Mouse (Mus musculus): ENCODE data around the gene Aloxe3.

Gene Aloxe3

GRCm38 (mm10) chr11:69121741-69122335 is 3.9 kb upstream of the Aloxe3 start:
- in situ Hi-C loops (cut with MboI, MseI), result loop anchor here (5.0 to 25.0 kb wide), 3 partner anchors 60 to 1115 kb away; partner anchors contain the start of genes 0610010K14Rik, Bcl6b, Gm21988 and Rnasek

DNA sequence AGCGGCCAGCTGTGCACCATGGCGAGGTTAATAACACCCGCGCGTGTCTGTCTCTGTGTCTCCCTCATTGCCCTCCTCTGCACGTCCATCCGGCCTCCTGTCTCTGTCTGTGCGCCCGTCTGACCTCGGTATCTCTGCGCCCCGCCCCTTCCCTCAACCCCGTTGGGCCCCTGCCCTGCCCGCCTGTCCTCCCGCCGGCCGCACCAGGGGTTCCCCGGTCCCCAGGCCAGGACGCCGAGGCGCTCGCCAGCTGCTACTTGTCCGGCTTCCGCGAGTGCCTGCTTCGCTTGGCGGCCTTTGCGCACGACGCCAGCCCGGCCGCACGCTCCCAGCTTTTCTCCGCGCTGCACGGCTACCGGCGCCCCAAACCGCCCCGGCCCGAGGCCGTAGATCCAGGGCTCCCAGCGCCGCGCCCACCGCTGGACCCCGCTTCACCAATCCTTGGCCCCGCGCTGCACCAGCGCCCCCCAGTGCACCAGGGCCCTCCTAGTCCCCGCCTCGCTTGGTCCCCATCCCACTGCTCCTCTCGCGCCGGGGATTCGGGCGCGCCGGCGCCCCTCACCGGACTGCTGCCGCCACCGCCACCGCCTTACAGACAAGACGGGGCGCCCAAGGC is 3.3 kb upstream of the Aloxe3 start, which contains the start of gene 9130213A22Rik:
Gene 9130213A22Rik, minus strand, starts transcription at position 254 of the 616 bp plus-strand sequence.
- in situ Hi-C loops (cut with MboI, MseI), result loop anchor here (5.0 to 25.0 kb wide), 3 partner anchors 60 to 1115 kb away; partner anchors contain the start of genes 0610010K14Rik, Bcl6b, Gm21988 and Rnasek

DNA sequence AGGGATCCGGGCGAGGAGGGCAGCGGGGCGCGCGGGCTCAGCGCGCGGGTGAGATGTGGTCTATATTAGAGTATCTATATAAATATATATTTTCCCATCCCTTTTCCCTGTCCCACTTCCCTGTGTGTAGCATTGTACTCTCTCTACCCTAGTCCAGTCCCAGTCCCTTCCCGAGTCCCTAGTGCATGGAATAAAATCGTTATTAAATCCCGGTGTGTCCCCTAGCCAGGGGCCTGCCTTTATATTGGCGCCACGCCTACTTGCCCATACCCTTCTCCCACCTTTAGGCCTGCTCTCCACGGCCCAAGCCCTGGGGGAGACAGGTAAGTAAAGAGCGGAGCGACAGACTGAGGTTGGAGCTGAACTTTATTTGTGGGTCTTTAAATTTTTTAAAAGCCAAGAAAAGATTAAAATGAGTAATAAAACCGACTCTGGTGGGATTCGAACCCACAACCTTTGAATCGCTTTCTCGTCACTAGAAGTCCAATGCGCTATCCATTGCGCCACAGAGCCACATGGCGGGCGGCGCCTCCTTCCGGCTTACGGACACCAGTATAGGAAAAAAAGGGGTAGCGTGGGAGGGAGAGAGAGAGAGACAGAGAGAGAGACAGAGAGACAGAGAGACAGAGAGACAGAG is 2.5 kb upstream of the Aloxe3 start:
- in situ Hi-C loops (cut with MboI, MseI), result loop anchor here (5.0 to 25.0 kb wide), 3 partner anchors 61 to 1114 kb away; partner anchors contain the start of genes 0610010K14Rik, Bcl6b, Gm21988 and Rnasek

- in situ Hi-C loops (cut with MboI, MseI), result loop anchor here (5.0 to 25.0 kb wide), 3 partner anchors 62 to 1113 kb away; partner anchors contain the start of genes 0610010K14Rik, Bcl6b, Gm21988 and Rnasek
Measured at GRCm38 (mm10) chr11:69123693-69124497, 1.8 kb upstream of the Aloxe3 start.

- in situ Hi-C loops (cut with MboI, MseI), result loop anchor here (5.0 to 25.0 kb wide), 3 partner anchors 62 to 1113 kb away; partner anchors contain the start of genes 0610010K14Rik, Bcl6b, Gm21988 and Rnasek
Measured at GRCm38 (mm10) chr11:69124498-69124847, 1.2 kb upstream of the Aloxe3 start.

GRCm38 (mm10) chr11:69125041-69125851 is 450 bp upstream of the Aloxe3 start:
- in situ Hi-C loops (cut with MboI, MseI), result loop anchor here (10.0 kb wide), 1 partner anchor 920 kb away; no protein-coding TSS in a partner anchor

DNA sequence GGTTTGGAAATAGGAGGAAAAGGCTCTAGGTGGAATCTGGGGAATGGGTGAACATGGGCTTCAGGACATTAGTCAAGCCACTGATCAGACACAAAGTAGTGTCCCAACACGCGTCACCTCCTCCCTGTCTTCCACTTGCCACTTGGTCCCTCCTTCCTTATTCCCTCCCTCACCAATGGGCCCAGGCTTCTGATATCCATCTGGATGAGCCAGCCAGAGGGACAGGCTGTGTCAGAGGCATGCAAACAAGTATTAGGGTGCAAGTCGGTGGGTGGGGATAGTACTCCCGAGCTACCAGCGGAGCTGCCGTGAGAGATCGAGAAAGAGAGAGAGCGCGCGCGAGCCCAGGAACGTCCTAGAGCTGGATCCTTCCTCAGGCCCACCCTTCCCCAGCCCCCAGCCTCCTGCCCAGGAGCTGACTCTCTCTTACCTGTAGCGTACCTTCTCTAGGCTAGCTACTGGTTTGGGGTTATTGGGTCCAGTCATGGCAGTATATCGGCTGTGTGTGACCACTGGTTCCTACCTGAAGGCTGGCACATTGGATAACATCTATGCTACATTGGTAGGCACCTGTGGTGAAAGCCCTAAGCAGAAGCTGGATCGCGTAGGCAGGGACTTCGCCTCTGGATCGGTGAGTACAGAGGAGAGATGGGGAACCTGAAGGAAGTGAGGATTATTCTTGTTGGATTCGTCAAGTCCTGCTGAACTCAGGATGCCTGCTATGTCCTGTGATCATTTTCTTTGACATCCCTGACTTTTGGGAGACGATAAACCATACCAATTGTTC is 416 bp downstream of the Aloxe3 start:
- in situ Hi-C loops (cut with MboI, MseI), result loop anchor here (10.0 kb wide), 1 partner anchor 921 kb away; no protein-coding TSS in a partner anchor

GRCm38 (mm10) chr11:69126706-69127095 is 1.0 kb downstream of the Aloxe3 start:
- in situ Hi-C loops (cut with MboI, MseI), result loop anchor here (10.0 kb wide), 1 partner anchor 922 kb away; no protein-coding TSS in a partner anchor

- in situ Hi-C loops (cut with MboI, MseI), result loop anchor here (10.0 kb wide), 1 partner anchor 924 kb away; no protein-coding TSS in a partner anchor
Measured at GRCm38 (mm10) chr11:69128426-69129122, 2.9 kb downstream of the Aloxe3 start.

GRCm38 (mm10) chr11:69133566-69133922 is 7.8 kb downstream of the Aloxe3 start:
- in situ Hi-C loops (cut with MboI, MseI), result no loop called here

GRCm38 (mm10) chr11:69133923-69134621 is 8.4 kb downstream of the Aloxe3 start:
- in situ Hi-C loops (cut with MboI, MseI), result no loop called here

DNA sequence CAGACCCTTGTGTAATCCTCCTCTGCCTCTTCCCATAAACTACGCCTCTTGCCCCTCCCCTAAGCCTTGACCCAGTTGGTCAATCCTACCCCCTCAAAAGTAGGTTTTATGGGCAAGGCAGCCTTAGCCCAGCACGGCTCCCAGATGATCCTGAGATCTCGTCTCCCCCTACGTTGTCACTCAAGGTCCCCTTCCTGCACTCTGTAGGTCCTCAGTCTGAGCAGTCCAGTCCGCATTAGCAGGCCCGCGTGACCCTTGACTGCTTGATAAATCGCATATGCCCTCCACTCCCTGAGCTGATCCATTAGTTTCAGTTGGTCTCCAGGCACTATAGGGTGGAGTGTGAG is 8.9 kb downstream of the Aloxe3 start:
- in situ Hi-C loops (cut with MboI, MseI), result no loop called here

DNA sequence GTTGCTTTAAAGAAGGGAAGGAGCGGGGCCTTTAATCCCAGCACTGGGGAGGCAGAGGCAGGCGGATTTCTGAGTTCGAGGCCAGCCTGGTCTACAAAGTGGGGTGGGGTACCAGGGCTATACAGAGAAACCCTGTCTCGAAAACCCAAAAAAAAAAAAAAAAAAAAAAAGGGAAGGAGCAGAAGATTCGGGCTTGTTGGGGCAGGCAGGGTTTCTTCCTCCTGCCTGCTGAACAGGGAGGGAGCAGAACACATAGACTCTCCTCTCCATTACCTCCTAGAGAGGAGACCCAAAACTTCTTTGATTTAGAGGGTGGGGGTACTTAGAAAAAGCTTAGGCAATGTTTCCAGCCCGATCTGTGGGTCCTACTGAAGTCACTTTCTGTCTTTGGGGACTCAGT is 9.7 kb downstream of the Aloxe3 start:
- in situ Hi-C loops (cut with MboI, MseI), result no loop called here

DNA sequence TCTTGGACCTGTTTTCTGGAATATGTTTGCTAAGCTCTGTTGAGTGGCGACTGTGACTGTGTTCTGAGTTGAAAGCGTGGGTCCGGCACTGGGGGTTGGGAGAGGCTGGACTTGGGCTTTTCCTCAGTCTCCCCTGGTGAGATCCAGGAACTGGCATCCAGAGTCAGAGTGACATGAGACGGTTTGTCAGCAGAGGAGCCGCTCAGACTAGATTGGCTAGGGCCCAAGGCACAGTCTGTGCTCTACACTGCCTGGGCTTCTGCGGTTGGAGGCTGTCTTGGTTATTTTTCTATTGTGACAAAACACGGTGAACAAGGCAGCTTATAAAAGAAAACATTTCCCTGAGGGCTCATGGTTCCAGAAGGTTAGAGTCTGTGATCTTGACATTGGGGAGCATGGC is 21.9 kb downstream of the Aloxe3 start:
- in situ Hi-C loops (cut with MboI, MseI), result no loop called here

GRCm38 (mm10) chr11:69148451-69148960 is 22.8 kb downstream of the Aloxe3 start:
- in situ Hi-C loops (cut with MboI, MseI), result no loop called here

- in situ Hi-C loops (cut with MboI, MseI), result no loop called here
Measured at GRCm38 (mm10) chr11:69149728-69150127, 24.0 kb downstream of the Aloxe3 start.

DNA sequence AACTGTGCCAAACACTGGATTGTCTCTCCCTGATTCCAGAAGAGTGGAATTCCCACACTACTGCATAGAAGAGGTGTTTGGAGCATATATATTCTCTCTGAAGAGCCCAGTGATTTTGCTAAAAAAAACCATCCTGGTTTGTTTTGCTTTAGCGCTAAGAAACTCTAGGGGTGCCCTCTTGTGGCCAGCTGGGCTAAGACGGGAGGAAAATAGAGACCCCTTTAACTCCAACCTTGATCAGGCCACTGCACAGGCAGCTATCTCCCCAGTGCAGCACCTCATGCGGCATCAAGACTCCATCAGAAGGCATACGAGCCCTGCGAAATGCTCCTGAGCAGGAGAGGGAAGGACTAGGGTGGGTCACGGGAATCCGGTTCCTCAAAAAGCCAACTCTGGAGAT is 24.7 kb downstream of the Aloxe3 start:
- in situ Hi-C loops (cut with MboI, MseI), result no loop called here

DNA sequence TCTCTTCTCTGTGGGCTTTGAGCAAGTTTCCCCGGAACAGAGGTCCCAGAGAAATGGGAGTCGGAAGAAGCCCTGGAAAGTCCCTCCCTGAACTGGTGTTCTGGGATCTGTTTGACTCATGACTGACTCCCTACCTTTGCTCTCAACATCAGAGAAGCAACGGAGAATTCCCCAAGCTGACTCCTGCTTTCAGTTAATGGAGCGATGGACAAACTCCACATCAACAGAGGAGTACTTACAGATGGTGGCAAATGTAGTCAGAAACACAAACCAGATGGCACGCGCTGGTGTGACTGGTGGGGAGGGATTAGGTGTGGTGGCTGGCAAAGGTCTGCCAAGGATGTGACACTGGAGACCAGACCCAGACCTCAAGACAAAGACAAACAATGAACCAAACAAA is 25.3 kb downstream of the Aloxe3 start:
- in situ Hi-C loops (cut with MboI, MseI), result no loop called here

Measured in T-helper 1 cell (primary cell).